Mouse (Mus musculus): Measurements from ENCODE around the gene Pts.

DNA sequence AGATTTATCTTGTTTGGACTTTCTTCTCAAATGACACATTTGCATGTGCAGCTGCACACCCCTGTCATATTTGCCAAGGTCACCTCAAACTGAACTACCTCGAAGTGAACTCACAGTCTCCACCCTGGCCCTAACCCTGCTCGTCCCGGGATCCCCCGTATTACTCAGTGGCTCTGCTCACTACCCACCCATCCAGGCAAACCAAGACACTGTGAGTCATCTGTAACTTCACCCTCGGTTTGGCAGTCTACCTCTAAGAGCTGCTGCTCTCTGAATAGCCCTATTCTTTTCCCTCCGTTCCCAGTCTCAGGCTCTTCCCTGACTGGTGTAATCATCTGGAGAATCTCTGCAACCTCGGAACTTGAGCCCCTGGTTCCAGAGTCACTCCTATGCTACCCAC, 51.9 kb downstream of the Pts start:
- TF ChIP-seq CTCF (conservative IDR thresholded peaks at IDR 0.05; ENCODE audit: low read length) = no peak
- TF ChIP-seq POU5F1 (IDR thresholded peaks at IDR 0.05; ENCODE audit: borderline replicate concordance, low read length) = no peak
- TF ChIP-seq NANOG (IDR thresholded peaks at IDR 0.05; ENCODE audit: borderline replicate concordance, low read length) = no peak
